In genomic region chr17:47897956-47898752, GRCm38 (mm10) we compare ENCODE assay signal across 8 mouse cellular contexts. TPM values are rescaled to one million over a fixed set of nuclear protein-coding genes. Genes with fewer than 3 reads are reported as not detected.
DNase-seq lines count a peak whose midpoint lies in the region; ATAC-seq and TF ChIP-seq lines count a peak whose summit lies in the region.

No protein-coding gene starts in this region.

- 2% methylated on average over 9 of the region's 9 CpGs for WGBS in forebrain, embryonic 11.5 days
- 6% methylated on average over 9 of the region's 9 CpGs for WGBS in limb, embryonic 12.5 days
- WGBS in neural tube, embryonic 11.5 days = under 1% methylated on average over 9 of the region's 9 CpGs

- H3K36me3 ChIP-seq in ES-Bruce4 (ENCODE audit: control insufficient read depth, insufficient read depth, low read length, poor library complexity, severe bottlenecking) = peaks cover 17% of the 10 kb centered on the region
- peaks cover 2% of the 10 kb centered on the region; the same call in 1 of the 2 replicates for H3K36me3 ChIP-seq in forebrain, embryonic 11.5 days (ENCODE audit: control insufficient read depth, insufficient read depth, low read length)
- H3K36me3 ChIP-seq in limb, embryonic 12.5 days = peaks cover 83% of the 10 kb centered on the region
- peaks cover 10% of the 10 kb centered on the region for H3K36me3 ChIP-seq in neural tube, embryonic 11.5 days (ENCODE audit: control insufficient read depth, insufficient read depth, low read length)

- peak; percentile 85 for DNase-seq in forebrain, embryonic 11.5 days (ENCODE audit: low spot score)
- DNase-seq in heart, postnatal 36 days = peak; percentile 43 to 57
- peak; percentile 82 for DNase-seq in neural tube, embryonic 11.5 days (ENCODE audit: low spot score)
- DNase-seq in frontal cortex, adult 2 months (ENCODE audit: extremely low spot score in 1 of 2, low spot score in 1 of 2) = no peak
- no peak for DNase-seq in spleen, adult 18-20 months
- no peak for DNase-seq in right cerebral cortex, postnatal 4 days

- H3K27ac ChIP-seq in ES-Bruce4 (ENCODE audit: insufficient read depth, low read length) = peak overlapping the region; percentile 28
- peak overlapping the region; percentile 79 for H3K27ac ChIP-seq in forebrain, embryonic 11.5 days (ENCODE audit: low read depth, low read length)
- H3K27ac ChIP-seq in limb, embryonic 12.5 days = no peak overlapping the region
- peak overlapping the region; percentile 81 for H3K27ac ChIP-seq in neural tube, embryonic 11.5 days (ENCODE audit: low read depth, low read length)

- peak; percentile 82 for TF ChIP-seq EP300 in ES-Bruce4 (IDR thresholded peaks at IDR 0.05; ENCODE audit: insufficient read depth, low read depth, low read length)

- ATAC-seq in forebrain, embryonic 11.5 days (replicated peaks; ENCODE audit: low FRiP score) = peak; percentile 92
- ATAC-seq in limb, embryonic 12.5 days (ENCODE audit: insufficient number of reproducible peaks, insufficient read depth, low FRiP score, low TSS enrichment, low read depth) = no peak
- ATAC-seq in neural tube, embryonic 11.5 days (ENCODE audit: insufficient read depth, low FRiP score, low TSS enrichment) = peak; percentile 89

- peak overlapping the region; percentile 27; the same call in 1 of the 2 replicates for H3K4me2 ChIP-seq in forebrain, embryonic 11.5 days (ENCODE audit: low read depth, low read length, severe bottlenecking)
- H3K4me2 ChIP-seq in limb, embryonic 12.5 days = peak overlapping the region; percentile 5; the same call in 1 of the 2 replicates
- H3K4me2 ChIP-seq in neural tube, embryonic 11.5 days (ENCODE audit: low read depth) = peak overlapping the region; percentile 7

- no peak for TF ChIP-seq CTCF in ES-Bruce4 (IDR thresholded peaks at IDR 0.05; ENCODE audit: low read depth, low read length)

- intact Hi-C loops in heart, postnatal 36 days (cut with DNase I) = no loop called here

- H3K4me1 ChIP-seq in ES-Bruce4 (ENCODE audit: control insufficient read depth, insufficient read depth, low read length) = peaks cover 6% of the 10 kb centered on the region
- peaks cover 27% of the 10 kb centered on the region for H3K4me1 ChIP-seq in forebrain, embryonic 11.5 days (replicated peaks; ENCODE audit: control insufficient read depth, insufficient read depth, low read length)
- H3K4me1 ChIP-seq in limb, embryonic 12.5 days (replicated peaks) = peaks cover 30% of the 10 kb centered on the region
- peaks cover 39% of the 10 kb centered on the region for H3K4me1 ChIP-seq in neural tube, embryonic 11.5 days (ENCODE audit: control insufficient read depth, insufficient read depth, low read length)

- TF ChIP-seq POLR2A in ES-Bruce4 (IDR thresholded peaks at IDR 0.05; ENCODE audit: insufficient read depth, low read length) = no peak

- no peak overlapping the region for H3K9ac ChIP-seq in ES-Bruce4 (ENCODE audit: low read depth, poor library complexity, severe bottlenecking)
- H3K9ac ChIP-seq in forebrain, embryonic 11.5 days (ENCODE audit: low read length) = peak overlapping the region; percentile 44
- peak overlapping the region; percentile 8; the same call in 1 of the 2 replicates for H3K9ac ChIP-seq in limb, embryonic 12.5 days (replicated peaks)
- peak overlapping the region; percentile 27; the same call in 1 of the 2 replicates for H3K9ac ChIP-seq in neural tube, embryonic 11.5 days (ENCODE audit: low read length)

- peaks cover 6% of the 10 kb centered on the region for H3K9me3 ChIP-seq in ES-Bruce4 (replicated peaks; ENCODE audit: control insufficient read depth, insufficient read depth, low read length, poor library complexity, severe bottlenecking)
- H3K9me3 ChIP-seq in forebrain, embryonic 11.5 days (ENCODE audit: control insufficient read depth, low read length) = no peaks in the 10 kb centered on the region
- H3K9me3 ChIP-seq in limb, embryonic 12.5 days = 0 out of 2 replicates have a peak, but pooled peaks cover 7% of the 10 kb centered on the region
- H3K9me3 ChIP-seq in neural tube, embryonic 11.5 days (ENCODE audit: control insufficient read depth, low read length) = no peaks in the 10 kb centered on the region

- H3K27me3 ChIP-seq in ES-Bruce4 (ENCODE audit: control insufficient read depth, insufficient read depth, low read length, poor library complexity, severe bottlenecking) = no peaks in the 10 kb centered on the region
- H3K27me3 ChIP-seq in forebrain, embryonic 11.5 days (ENCODE audit: control insufficient read depth, insufficient read depth, low read length) = peaks cover 2% of the 10 kb centered on the region
- H3K27me3 ChIP-seq in limb, embryonic 12.5 days = no peaks in the 10 kb centered on the region
- H3K27me3 ChIP-seq in neural tube, embryonic 11.5 days (ENCODE audit: control insufficient read depth, insufficient read depth, low read length) = no peaks in the 10 kb centered on the region

- no peak overlapping the region for H3K4me3 ChIP-seq in ES-Bruce4 (ENCODE audit: low read depth, low read length)
- H3K4me3 ChIP-seq in forebrain, embryonic 11.5 days (ENCODE audit: low read depth, low read length) = no peak overlapping the region
- H3K4me3 ChIP-seq in limb, embryonic 12.5 days (replicated peaks) = no peak overlapping the region
- H3K4me3 ChIP-seq in neural tube, embryonic 11.5 days (ENCODE audit: low read depth, low read length) = no peak overlapping the region

RNA-seq across cellular contexts. Expression of gene Foxp4, which starts 26.3 kb away (rescaled TPM):
- polyA plus RNA-seq in ES-Bruce4 (2011; ENCODE audit: insufficient read depth, insufficient read length, low read depth, missing spikeins) = 44.2 and 52.3 TPM in 2 replicates
- 26.1 and 27.8 TPM in 2 replicates for polyA plus RNA-seq in forebrain, embryonic 11.5 days (2014; fragmentation: Nextera tagmentation; extraction: Ambion mirVana)
- 10 to 100 TPM in 1 of 2 experiments, 1 to 10 TPM in 1; 9.5 to 11.3 TPM for total RNA-seq in heart, postnatal 36 days (2021)
- 35.1 and 41.5 TPM in 2 replicates for polyA plus RNA-seq in limb, embryonic 12.5 days (2016; fragmentation: Nextera tagmentation; extraction: Ambion mirVana)
- polyA plus RNA-seq in neural tube, embryonic 11.5 days (2014; fragmentation: Nextera tagmentation; extraction: Ambion mirVana) = 34.5 and 35.8 TPM in 2 replicates
- polyA plus RNA-seq in frontal cortex, adult 2 months (2012; rRNA removed) = 41.7 and 50.1 TPM in 2 replicates

Comparison
In these comparisons a context has a peak if more than half of its experiments do, and no peak if none do; other contexts are left out.
1. DNase-seq: peak in forebrain, embryonic 11.5 days (single experiment), heart, postnatal 36 days (2 of 2) and neural tube, embryonic 11.5 days (single experiment); none in frontal cortex, adult 2 months (0 of 2), spleen, adult 18-20 months (0 of 2) and right cerebral cortex, postnatal 4 days (single experiment).
2. Peak in every context shown above with its lines, with median percentiles within 50 percentile points of each other: H3K4me2 ChIP-seq.